Mouse (Mus musculus) left cerebral cortex, adult 2 months (tissue): ENCODE results near the gene Nek11. TPM values are rescaled to one million over a fixed set of nuclear protein-coding genes. Genes with fewer than 3 reads are reported as not detected.

ENCODE experiments used
- DNase-seq, 2 experiments: peaks; one replicate each; pipeline ENCODE4 v3.0.0; 2021 to 2022; ENCODE audit warnings: low spot score in 2 of 2, mixed read lengths in 1 of 2; ENCODE audit errors: extremely low spot score in 1 of 2
- H3K27ac ChIP-seq: fragments of 200-600 bp; 2 replicates; pipeline ENCODE4 v1.8.1; 2022
- H3K4me3 ChIP-seq: fragments of 200-600 bp; 2 replicates; pipeline ENCODE4 v1.8.1; 2022
- CTCF ChIP-seq: fragments of 200-600 bp; IDR thresholded peaks from 2 replicates; pipeline ENCODE4 v1.8.1; 2022; ENCODE audit warnings: antibody characterized with exemption, mild to moderate bottlenecking, moderate library complexity
- intact Hi-C: fragments of 180-260 bp; cut with DNase I; formaldehyde crosslinking; loops from one replicate; pipeline ENCODE4 v1.15.1; 2025
- long read RNA-seq, 2 experiments: library from polyadenylated mRNA; stranded (forward); transcript quantifications; one replicate each; pipeline ENCODE4 v2.0.0; 2021; ENCODE audit warnings: borderline mapping rate in 2 of 2
- total RNA-seq, 2 experiments: library from RNA; stranded (reverse); gene quantifications; 2 replicates each; pipeline ENCODE4 v1.2.3; 2021

Nek11 gene
- total RNA-seq: 1 to 10 TPM; 1.0 to 1.6 TPM
- long read RNA-seq, experiment 1: 0 reads
- long read RNA-seq, experiment 2, partial matches to known transcripts: 0 of 1 reads
- long read RNA-seq, experiment 2, other reads (novel, unspliced or antisense): 0 of 1 reads

DNA sequence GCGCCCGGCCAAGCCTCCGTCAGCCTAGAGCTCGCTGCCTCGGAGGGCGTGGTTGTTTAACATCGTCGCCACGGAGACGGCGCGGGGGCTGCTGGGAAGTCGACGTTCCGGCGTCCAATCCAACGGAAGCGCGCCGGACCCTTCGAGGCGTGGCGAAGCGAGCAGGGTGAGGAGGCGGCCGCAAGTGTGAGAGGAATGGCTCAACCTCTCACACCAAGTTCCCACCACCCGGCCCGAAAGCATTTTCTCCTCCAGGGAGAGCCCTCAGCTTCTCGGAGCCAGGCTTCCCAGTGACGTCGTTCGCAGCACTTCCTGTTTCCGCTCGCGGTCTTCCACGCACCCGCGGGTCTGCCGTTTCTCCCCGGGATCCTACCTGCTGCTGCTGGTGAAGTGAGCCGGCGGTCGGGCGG lies at the start of gene Nek11, which contains the start of gene Aste1:
TSS of gene Nek11 (minus strand) at position 307 of the 410 bp plus-strand sequence.
TSS of gene Aste1 (plus strand) at position 175 of the 410 bp plus-strand sequence.
- TF ChIP-seq CTCF: no peak
- Histone ChIP-seq H3K27ac (peak within 1 kb of the TSS; percentile 82), H3K4me3 (peak within 1 kb of the TSS; percentile 65)
- intact Hi-C loops: loop anchor here (10.0 kb wide), 2 partner anchors 720 to 1120 kb away; no protein-coding TSS in a partner anchor
- peak; percentile 92 to 93 for DNase-seq

DNA sequence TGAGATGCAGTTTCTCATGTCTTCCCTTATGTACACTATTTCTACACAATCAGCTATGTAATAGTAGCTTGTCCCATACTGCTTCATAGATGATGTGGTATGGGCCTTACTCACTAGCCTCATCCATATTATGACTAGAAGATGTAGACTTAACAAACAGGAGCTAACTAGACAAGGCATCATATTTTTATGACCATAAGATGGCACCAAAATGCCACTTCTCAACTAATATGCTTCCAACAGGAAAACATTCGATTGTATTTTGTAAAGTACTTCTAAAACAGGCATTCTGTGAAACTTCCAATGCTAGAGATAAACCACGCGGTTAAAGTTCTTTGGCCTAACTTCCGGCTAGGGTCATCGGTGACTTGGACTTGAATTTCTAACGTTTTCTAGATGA lies 13.2 kb upstream of the Nek11 start:
- intact Hi-C loops: no loop called here
- no peak for DNase-seq
- no peak overlapping the region for H3K4me3 ChIP-seq
- TF ChIP-seq CTCF: peak; percentile 12; the same call in 1 of the 2 replicates
- no peak overlapping the region for H3K27ac ChIP-seq

DNA sequence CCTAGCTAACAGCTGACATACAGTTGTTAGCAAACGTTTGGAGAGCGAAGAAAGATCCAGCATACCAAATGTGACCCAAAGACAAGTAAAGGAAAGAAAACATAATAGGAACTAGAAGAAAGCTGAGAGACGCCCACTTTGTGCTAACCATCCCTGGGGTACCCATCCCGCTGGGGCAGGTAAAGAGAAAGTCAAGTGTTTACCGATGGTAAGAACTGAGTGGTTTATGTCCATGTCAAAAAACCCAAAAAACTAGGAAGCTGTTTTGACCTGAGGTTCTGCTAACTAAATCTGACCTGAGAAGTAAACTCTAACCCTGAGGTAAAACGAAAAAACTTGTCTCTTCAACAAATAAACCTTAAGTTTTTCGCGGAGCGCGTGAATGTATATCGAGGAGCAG lies 604 bp downstream of the Nek11 start:
- no peak for TF ChIP-seq CTCF
- intact Hi-C loops: loop anchor here (10.0 kb wide), 2 partner anchors 720 to 1120 kb away; no protein-coding TSS in a partner anchor
- no peak for DNase-seq
- Histone ChIP-seq H3K27ac (no peak overlapping the region), H3K4me3 (peak overlapping the region; percentile 65)

DNA sequence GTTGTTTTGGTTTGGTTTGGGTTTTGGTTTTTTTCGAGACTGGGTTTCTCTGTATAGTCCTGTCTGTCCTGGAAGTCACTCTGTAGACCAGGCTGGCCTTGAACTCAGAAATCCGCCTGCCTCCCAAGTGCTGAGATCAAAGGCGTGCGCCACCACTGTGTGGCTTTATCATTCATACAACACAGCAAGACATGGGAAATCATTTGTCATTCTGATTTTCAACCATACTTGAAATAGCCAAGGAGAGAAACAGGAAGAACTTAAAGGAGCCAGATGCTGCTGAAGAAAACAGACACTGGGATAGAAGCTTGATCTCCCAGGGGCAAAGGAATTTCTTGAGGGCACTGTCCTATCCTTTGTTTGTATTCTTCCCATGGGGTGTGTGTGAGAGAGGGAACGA lies 4.7 kb downstream of the Nek11 start:
- intact Hi-C loops: loop anchor here (10.0 kb wide), 2 partner anchors 724 to 1116 kb away; no protein-coding TSS in a partner anchor
- TF ChIP-seq CTCF: no peak
- no peak overlapping the region for H3K4me3 ChIP-seq
- no peak overlapping the region for H3K27ac ChIP-seq
- DNase-seq: no peak

DNA sequence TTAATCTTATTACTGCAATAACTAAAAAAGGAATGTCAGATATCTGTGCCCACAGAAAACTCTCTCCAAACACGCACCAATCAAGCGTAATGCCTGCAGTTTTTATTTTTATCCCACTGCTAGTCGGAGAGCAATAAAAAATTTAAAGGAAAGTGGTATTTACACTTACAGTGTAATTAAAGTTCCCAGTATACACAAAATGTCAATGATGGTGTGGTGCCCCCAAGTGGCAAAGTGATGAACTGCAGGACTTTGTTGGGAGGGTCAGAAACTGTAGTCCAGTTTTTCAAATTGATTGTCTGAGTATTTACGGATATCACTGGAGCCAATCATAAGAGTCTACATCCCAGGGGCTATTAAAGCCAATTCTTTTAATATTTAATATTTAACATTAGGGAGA lies 6.0 kb downstream of the Nek11 start:
- peak; percentile 68 to 87 for DNase-seq
- Histone ChIP-seq H3K4me3 (no peak overlapping the region), H3K27ac (no peak overlapping the region)
- peak; percentile 91 for TF ChIP-seq CTCF
- intact Hi-C loops: loop anchor here (2.0 to 10.0 kb wide), 5 partner anchors 312 to 980 kb away; partner anchors contain the start of gene Mrpl3

DNA sequence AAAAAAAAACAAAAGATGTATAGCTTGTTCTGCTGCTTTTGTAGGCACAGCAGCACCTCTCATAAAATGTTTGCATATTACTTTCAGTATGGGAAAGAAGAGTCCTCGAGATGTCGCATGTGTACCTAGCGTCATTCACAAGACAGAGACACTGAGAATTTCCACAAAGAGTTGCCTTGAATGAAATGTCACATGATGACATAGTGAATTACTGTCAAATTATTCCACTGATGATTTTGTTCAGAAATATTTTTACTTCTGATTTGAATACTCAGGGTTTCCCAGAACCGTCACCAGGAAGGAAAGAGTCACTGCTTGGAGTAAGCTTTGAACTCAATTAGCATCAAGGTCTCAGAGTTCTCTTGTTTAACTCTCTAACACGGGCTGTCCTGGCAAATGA lies 7.9 kb downstream of the Nek11 start:
- intact Hi-C loops: loop anchor here (5.0 to 10.0 kb wide), 3 partner anchors 310 to 940 kb away; partner anchors contain the start of gene Mrpl3
- Histone ChIP-seq H3K27ac (no peak overlapping the region), H3K4me3 (no peak overlapping the region)
- TF ChIP-seq CTCF: no peak
- DNase-seq: no peak

DNA sequence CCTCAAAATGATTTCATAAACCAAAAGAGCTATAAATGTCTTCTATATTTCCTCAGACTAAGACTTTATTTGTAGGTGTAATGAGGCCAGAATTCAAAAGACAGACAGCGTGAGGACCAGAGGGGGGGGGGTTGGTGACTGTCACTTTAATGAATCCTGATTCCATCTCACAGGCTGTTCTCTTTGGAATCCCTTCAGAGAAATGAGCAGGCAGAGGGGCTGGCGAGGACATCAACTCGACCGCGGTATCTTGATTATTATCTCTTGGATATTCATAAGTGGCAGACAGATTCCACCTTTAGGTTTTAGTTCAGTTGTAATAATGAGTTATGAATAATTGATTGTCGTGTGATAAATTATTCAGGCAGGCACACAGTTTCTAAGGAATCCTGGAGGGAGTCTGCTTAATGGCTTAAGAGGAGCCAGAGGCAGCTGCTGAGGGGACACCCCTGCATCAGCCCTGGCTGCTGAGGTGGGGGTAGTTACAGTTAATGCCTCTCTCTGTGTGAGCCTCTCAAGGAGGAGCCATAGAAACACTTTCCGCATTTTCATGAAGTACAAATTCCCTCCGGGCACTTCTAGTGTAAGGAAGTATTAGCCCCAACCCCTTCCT lies 15.7 kb downstream of the Nek11 start:
- Histone ChIP-seq H3K4me3 (no peak overlapping the region), H3K27ac (no peak overlapping the region)
- intact Hi-C loops: loop anchor here (5.0 to 10.0 kb wide), 4 partner anchors 72 to 812 kb away; partner anchors contain the start of gene Mrpl3
- TF ChIP-seq CTCF: no peak
- DNase-seq: no peak

DNA sequence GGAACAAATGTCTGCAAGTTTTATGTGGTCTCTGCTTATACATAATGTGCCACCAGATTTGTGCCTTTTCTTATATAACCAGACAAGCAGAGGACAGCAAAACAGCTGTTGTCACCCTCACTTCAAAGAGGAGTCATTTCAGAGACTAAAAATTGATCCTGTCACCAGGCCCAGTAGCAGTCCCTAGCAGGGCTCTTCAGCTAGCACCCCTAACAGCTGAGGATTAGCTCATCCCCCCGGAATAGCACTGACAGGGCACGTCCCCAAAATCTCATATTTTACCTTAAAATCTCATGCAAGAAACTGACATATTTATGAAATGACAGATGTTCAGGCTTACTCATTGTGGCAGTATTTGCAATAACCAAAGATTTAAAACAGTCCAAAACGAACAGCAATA lies 17.7 kb downstream of the Nek11 start:
- no peak for DNase-seq
- H3K27ac ChIP-seq: no peak overlapping the region
- intact Hi-C loops: loop anchor here (5.0 to 10.0 kb wide), 3 partner anchors 70 to 810 kb away; no protein-coding TSS in a partner anchor
- TF ChIP-seq CTCF: no peak
- H3K4me3 ChIP-seq: no peak overlapping the region

DNA sequence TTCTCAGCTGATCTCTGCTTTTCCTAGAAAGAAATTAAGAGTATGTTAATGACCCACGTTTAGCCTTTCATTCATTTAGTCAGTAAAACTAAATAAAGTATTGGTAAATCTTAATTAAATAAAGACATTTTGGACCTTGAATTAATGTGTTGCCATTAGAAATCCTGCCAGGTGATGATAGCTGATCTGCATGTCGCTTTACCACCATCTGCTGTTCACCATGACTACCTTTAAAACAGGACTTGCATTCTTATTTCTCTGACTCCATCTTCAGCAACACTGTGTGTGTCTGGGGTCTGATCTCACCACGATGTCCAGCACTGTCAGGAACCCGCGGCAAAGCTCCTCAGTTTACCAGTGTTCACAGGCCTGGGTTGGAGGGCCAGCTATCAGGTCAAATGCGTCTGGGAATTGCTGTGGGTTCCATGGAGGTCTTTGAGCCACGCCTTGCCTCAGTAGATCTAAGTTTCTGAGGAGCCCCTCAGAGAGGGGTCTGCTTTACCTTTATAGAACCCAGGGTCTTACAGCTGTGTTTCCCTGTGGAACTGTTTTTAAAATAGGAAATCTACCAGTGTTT lies 18.3 kb downstream of the Nek11 start:
- intact Hi-C loops: loop anchor here (5.0 to 10.0 kb wide), 3 partner anchors 70 to 810 kb away; no protein-coding TSS in a partner anchor
- no peak for DNase-seq
- H3K4me3 ChIP-seq: no peak overlapping the region
- H3K27ac ChIP-seq: no peak overlapping the region
- peak; percentile 59 for TF ChIP-seq CTCF

DNA sequence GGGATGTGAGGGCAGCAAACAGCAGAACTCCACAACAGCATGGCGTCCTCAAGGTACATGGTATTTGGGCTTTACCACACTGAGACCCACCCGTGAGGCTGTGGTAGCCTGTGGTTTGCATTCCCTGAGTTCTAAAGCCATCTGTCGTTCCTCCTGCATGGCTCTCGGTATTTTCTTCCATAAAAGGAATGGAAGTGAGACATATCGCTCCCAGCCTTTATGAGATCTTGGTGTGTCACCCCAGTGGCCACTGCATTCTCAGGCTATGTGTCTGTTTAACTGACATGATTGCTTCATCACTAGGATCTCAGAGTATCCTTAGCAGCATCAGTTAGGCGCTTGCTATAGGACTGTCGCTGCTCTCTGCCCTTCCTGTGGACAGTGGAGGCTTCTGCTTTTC lies 18.9 kb downstream of the Nek11 start:
- no peak for DNase-seq
- TF ChIP-seq CTCF: no peak
- intact Hi-C loops: loop anchor here (5.0 to 10.0 kb wide), 3 partner anchors 69 to 809 kb away; no protein-coding TSS in a partner anchor
- Histone ChIP-seq H3K4me3 (no peak overlapping the region), H3K27ac (no peak overlapping the region)

DNA sequence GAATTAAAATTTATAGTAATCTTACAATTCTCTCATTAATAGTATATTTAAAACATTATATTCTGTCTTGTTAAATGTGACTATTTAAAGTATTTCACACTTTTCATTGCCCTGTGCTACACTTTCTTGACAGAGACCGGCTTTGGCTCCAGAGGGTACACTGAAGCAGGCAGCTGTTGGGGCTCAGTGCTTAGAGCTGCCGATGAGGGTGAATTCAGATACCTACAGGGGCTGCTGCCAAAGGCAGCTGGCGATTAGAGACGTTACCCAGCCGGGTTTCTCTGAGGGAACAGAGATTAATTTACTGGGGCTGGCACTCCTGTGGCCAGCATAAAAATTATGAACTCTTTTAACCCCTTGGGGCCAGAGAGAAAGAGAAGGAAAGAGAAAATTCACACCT lies 21.0 kb downstream of the Nek11 start:
- intact Hi-C loops: loop anchor here (10.0 kb wide), 1 partner anchor 120 kb away; no protein-coding TSS in a partner anchor
- Histone ChIP-seq H3K4me3 (no peak overlapping the region), H3K27ac (no peak overlapping the region)
- TF ChIP-seq CTCF: no peak
- DNase-seq: no peak

DNA sequence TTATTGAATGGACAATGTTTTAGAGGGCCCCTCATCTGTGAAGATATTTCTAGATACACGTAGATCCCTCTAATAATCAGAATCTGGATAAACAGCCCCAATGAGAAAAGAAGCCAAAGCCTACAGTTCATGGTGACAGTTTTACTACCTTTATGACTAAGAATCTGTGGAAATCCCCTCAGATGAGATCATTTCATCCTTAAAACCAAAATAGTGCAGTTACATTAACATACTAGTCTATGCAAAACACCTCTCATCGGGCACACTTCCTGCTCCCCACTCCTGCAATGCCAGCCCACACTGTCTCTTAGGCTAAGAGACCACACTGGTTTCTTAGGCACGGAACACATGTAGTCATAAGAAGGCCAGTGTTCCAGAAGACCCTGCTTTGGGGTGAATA lies 26.7 kb downstream of the Nek11 start:
- H3K27ac ChIP-seq: no peak overlapping the region
- DNase-seq: no peak
- no peak overlapping the region for H3K4me3 ChIP-seq
- intact Hi-C loops: no loop called here
- TF ChIP-seq CTCF: no peak
